Mouse (Mus musculus) hindbrain, embryonic 15.5 days (tissue): Measurements from ENCODE around the gene Gm49320. TPM values are rescaled to one million over a fixed set of nuclear protein-coding genes. Genes with fewer than 3 reads are reported as not detected.

Source experiments
- ATAC-seq: fragments of 200-750 bp; cut with Nextera tagmentation; 2 replicates; pipeline ENCODE4 v1.8.0; 2017; ENCODE audit warnings: low read depth, moderate number of reproducible peaks, moderate TSS enrichment; ENCODE audit not compliant: low FRiP score
- H3K27ac ChIP-seq: fragments of 300-500 bp; sonication (generic); replicated peaks from 2 replicates; pipeline ENCODE4 v1.5.1; 2015; ENCODE audit warnings: mild to moderate bottlenecking, inconsistent platforms
- H3K27me3 ChIP-seq: fragments of 300-500 bp; sonication (generic); 2 replicates; pipeline ENCODE4 v1.6.1; 2015; ENCODE audit warnings: control low read depth, inconsistent platforms
- H3K36me3 ChIP-seq: fragments of 300-500 bp; sonication (generic); 2 replicates; pipeline ENCODE4 v1.6.1; 2015; ENCODE audit warnings: control low read depth, inconsistent platforms
- H3K4me1 ChIP-seq: fragments of 300-500 bp; sonication (generic); replicated peaks from 2 replicates; pipeline ENCODE4 v1.6.1; 2015; ENCODE audit warnings: control low read depth, inconsistent platforms
- H3K4me2 ChIP-seq: fragments of 300-500 bp; sonication (generic); 2 replicates; pipeline ENCODE4 v1.6.1; 2015; ENCODE audit warnings: moderate library complexity, mild to moderate bottlenecking, inconsistent platforms
- H3K4me3 ChIP-seq: fragments of 300-500 bp; sonication (generic); 2 replicates; pipeline ENCODE4 v1.5.1; 2015; ENCODE audit warnings: mild to moderate bottlenecking, inconsistent platforms
- H3K9ac ChIP-seq: fragments of 300-500 bp; sonication (generic); 2 replicates; pipeline ENCODE4 v1.6.1; 2015; ENCODE audit warnings: inconsistent platforms
- H3K9me3 ChIP-seq: fragments of 300-500 bp; sonication (generic); 2 replicates; pipeline ENCODE4 v1.6.1; 2016; ENCODE audit warnings: control low read depth, inconsistent platforms
- WGBS: fragments of 180-500 bp; shearing (Covaris S2); methylation state at CpG from one replicate; pipeline ENCODE4 v1.1.7; 2015; 5-methylcytosine and 5-hydroxymethylcytosine counted together
- polyA plus RNA-seq: library from polyadenylated mRNA; unstranded; fragments of >200 nt; fragmentation: Nextera tagmentation; extraction: Ambion mirVana; gene quantifications from 2 replicates; pipeline ENCODE4 v1.2.1, GENCODE M21; 2015

Gene Gm49320
- polyA plus RNA-seq, 1 experiment from 2014 or later = 0.92 TPM

DNA sequence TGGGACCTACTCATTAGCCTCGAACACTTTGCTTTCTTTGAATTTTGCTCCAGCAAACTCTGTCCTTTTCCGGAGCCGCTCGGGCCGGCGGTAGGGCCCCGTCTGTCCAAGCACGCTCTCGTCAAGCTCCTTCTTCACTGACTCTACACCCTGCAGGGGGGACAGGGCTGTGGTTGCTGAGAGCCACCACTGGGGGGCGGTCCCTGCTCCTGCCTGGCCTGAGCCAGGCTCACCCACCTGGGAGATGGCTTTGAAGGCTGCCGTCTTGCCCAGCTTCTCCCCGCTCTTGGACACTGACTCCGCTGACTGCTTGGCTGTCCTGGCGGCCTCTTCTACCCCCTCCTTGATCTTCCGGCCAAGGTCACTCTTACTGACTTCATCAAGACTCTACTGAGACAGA is 29.0 kb downstream of the Gm49320 start:
- Histone ChIP-seq H3K9ac (no peak overlapping the region), H3K36me3 (peaks cover 72% of the 10 kb centered on the region), H3K9me3 (no peaks in the 10 kb centered on the region), H3K27me3 (no peaks in the 10 kb centered on the region), H3K4me1 (no peaks in the 10 kb centered on the region), H3K4me2 (no peak overlapping the region), H3K27ac (no peak overlapping the region), H3K4me3 (no peak overlapping the region)
- WGBS = 76% methylated on average over 15 of the region's 15 CpGs
- peak; percentile 40; the same call in 1 of the 2 replicates for ATAC-seq

DNA sequence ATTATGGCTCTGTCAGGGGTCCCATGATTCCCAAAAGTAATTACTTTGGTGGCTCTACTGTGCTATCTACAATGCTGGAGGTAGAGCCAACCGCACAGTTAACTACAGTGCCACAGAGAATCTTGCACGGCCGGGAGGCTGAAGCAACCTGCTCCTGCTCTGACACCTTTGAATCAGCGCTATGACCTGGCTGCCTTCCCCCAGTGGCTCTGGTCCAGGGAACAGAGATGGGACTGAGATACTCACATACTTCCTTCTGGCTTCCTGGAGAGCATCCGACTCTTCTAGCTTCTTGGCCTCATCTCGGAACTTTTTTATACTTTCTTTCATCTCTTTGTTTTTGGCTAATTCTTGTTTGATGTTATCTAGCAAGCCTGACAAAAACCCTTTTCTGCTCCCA is 30.9 kb downstream of the Gm49320 start:
- H3K27me3 ChIP-seq = no peaks in the 10 kb centered on the region
- no peak overlapping the region for H3K4me2 ChIP-seq
- ATAC-seq = no peak
- no peak overlapping the region for H3K27ac ChIP-seq
- 95% methylated on average over 6 of the region's 6 CpGs for WGBS
- no peaks in the 10 kb centered on the region for H3K9me3 ChIP-seq
- H3K36me3 ChIP-seq = peaks cover 66% of the 10 kb centered on the region
- H3K4me1 ChIP-seq = peaks cover 2% of the 10 kb centered on the region
- H3K9ac ChIP-seq = no peak overlapping the region
- H3K4me3 ChIP-seq = no peak overlapping the region

GRCm38 (mm10) chr8:4275275-4276110 is 36.8 kb downstream of the Gm49320 start, which contains the start of gene Timm44:
Timm44 (minus strand) TSS chr8:4275913.
- peak within 1 kb of the TSS; percentile 64 for H3K4me2 ChIP-seq
- under 1% methylated on average over 39 of the region's 39 CpGs for WGBS
- H3K9ac ChIP-seq = peak within 1 kb of the TSS; percentile 65
- peaks cover 21% of the 10 kb centered on the region for H3K36me3 ChIP-seq
- H3K27ac ChIP-seq = peak within 1 kb of the TSS; percentile 79
- H3K9me3 ChIP-seq = no peaks in the 10 kb centered on the region
- H3K4me1 ChIP-seq = peaks cover 12% of the 10 kb centered on the region
- ATAC-seq = peak; percentile 96
- no peaks in the 10 kb centered on the region for H3K27me3 ChIP-seq
- H3K4me3 ChIP-seq = peak within 1 kb of the TSS; percentile 55

DNA sequence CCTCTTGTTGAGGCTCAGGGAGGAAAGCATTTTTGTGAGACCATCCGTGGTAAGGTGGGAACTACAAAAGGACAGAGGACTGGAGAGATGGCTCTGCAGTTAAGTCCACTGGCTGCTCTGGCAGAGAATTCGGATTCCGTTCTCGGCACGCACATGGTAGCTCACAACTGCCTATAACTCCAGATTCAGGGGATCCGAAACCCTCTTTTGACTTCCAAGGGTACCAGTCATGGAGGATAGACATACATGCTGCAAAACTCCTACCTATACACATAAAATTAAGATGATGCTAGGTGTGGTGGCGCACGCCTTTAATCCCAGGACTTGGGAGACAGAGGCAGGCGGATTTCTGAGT is 37.4 kb downstream of the Gm49320 start:
- no peak for ATAC-seq
- H3K9me3 ChIP-seq = no peaks in the 10 kb centered on the region
- peaks cover 17% of the 10 kb centered on the region for H3K36me3 ChIP-seq
- H3K4me3 ChIP-seq = peak overlapping the region; percentile 55
- peak overlapping the region; percentile 64 for H3K4me2 ChIP-seq
- 27% methylated on average over 9 of the region's 9 CpGs for WGBS
- peak overlapping the region; percentile 79 for H3K27ac ChIP-seq
- peak overlapping the region; percentile 65 for H3K9ac ChIP-seq
- peaks cover 12% of the 10 kb centered on the region for H3K4me1 ChIP-seq
- H3K27me3 ChIP-seq = no peaks in the 10 kb centered on the region

- 94% methylated on average over 5 of the region's 5 CpGs for WGBS
- no peak overlapping the region for H3K4me2 ChIP-seq
- H3K9ac ChIP-seq = no peak overlapping the region
- H3K27me3 ChIP-seq = no peaks in the 10 kb centered on the region
- peaks cover 72% of the 10 kb centered on the region for H3K36me3 ChIP-seq
- H3K9me3 ChIP-seq = no peaks in the 10 kb centered on the region
- no peak for ATAC-seq
- H3K27ac ChIP-seq = no peak overlapping the region
- no peak overlapping the region for H3K4me3 ChIP-seq
- no peaks in the 10 kb centered on the region for H3K4me1 ChIP-seq
These were observed 54.1 kb downstream of the Gm49320 start for GRCm38 (mm10) chr8:4292738-4293137.

GRCm38 (mm10) chr8:4297822-4298221 is 59.2 kb downstream of the Gm49320 start:
- no peak overlapping the region for H3K9ac ChIP-seq
- H3K27me3 ChIP-seq = no peaks in the 10 kb centered on the region
- H3K4me2 ChIP-seq = no peak overlapping the region
- H3K4me1 ChIP-seq = no peaks in the 10 kb centered on the region
- no peak for ATAC-seq
- H3K27ac ChIP-seq = no peak overlapping the region
- H3K9me3 ChIP-seq = no peaks in the 10 kb centered on the region
- no peak overlapping the region for H3K4me3 ChIP-seq
- peaks cover 90% of the 10 kb centered on the region for H3K36me3 ChIP-seq
- 95% methylated on average over 4 of the region's 4 CpGs for WGBS

Other genes starting within 250 kb of the Gm49320 start
- gene Cd209f, start 133.0 kb upstream of the Gm49320 start, polyA plus RNA-seq = 0.31 TPM in 1 of 2 replicates, not detected in the other
- gene Cd209g, start 104.8 kb upstream of the Gm49320 start, polyA plus RNA-seq = not detected in 2 replicates
- gene Evi5l, start 72.3 kb upstream of the Gm49320 start, polyA plus RNA-seq = 107 and 120 TPM in 2 replicates
- gene Prr36, start 21.4 kb upstream of the Gm49320 start, polyA plus RNA-seq = 51.1 and 53.0 TPM in 2 replicates
- 0.07 and 0.08 TPM in 2 replicates for gene Lrrc8e, start 12.0 kb upstream of the Gm49320 start, polyA plus RNA-seq
- gene Map2k7, start 125 bp upstream of the Gm49320 start, polyA plus RNA-seq = 28.0 and 29.4 TPM in 2 replicates
- 4.3 and 4.8 TPM in 2 replicates for gene Tgfbr3l, start 9.3 kb downstream of the Gm49320 start, polyA plus RNA-seq
- 64.5 and 75.6 TPM in 2 replicates for gene Snapc2, start 14.2 kb downstream of the Gm49320 start, polyA plus RNA-seq
- gene Ctxn1, start 20.4 kb downstream of the Gm49320 start, polyA plus RNA-seq = 270 and 299 TPM in 2 replicates
- 40.1 and 41.8 TPM in 2 replicates for gene Timm44, start 37.0 kb downstream of the Gm49320 start, polyA plus RNA-seq
- gene Ccl25, start 86.3 kb downstream of the Gm49320 start, polyA plus RNA-seq = 17.5 and 20.7 TPM in 2 replicates
- 108 and 112 TPM in 2 replicates for gene Elavl1, start 86.5 kb downstream of the Gm49320 start, polyA plus RNA-seq